Mouse (Mus musculus): Measurements from ENCODE around the gene Chrna1. TPM values are rescaled to one million over a fixed set of nuclear protein-coding genes. Genes with fewer than 3 reads are reported as not detected.
A peak's percentile ranks its signal among the peaks of the same experiment; 100 is the strongest.

The Chrna1 gene
- polyA plus RNA-seq, 1 experiment = 0.19 TPM

- Histone ChIP-seq H3K27ac (ENCODE audit: insufficient read depth, low read length) (no peak overlapping the region), H3K4me3 (ENCODE audit: insufficient read depth, low read length) (no peak overlapping the region), H3K4me1 (ENCODE audit: control insufficient read depth, insufficient read depth, low read length) (peaks cover 15% of the 10 kb centered on the region)
- no peak for TF ChIP-seq POLR2A (IDR thresholded peaks at IDR 0.05; ENCODE audit: low read depth, low read length)
- no peak for TF ChIP-seq CTCF (IDR thresholded peaks at IDR 0.05; ENCODE audit: borderline replicate concordance, insufficient read depth, low read length)
Observed at GRCm38 (mm10) chr2:73596326-73596725, 16.2 kb upstream of the Chrna1 start.

- TF ChIP-seq CTCF (IDR thresholded peaks at IDR 0.05; ENCODE audit: borderline replicate concordance, insufficient read depth, low read length) (no peak), POLR2A (IDR thresholded peaks at IDR 0.05; ENCODE audit: low read depth, low read length) (no peak)
- H3K4me1 ChIP-seq (ENCODE audit: control insufficient read depth, insufficient read depth, low read length) = peaks cover 23% of the 10 kb centered on the region
- peak overlapping the region; percentile 78 for H3K27ac ChIP-seq (ENCODE audit: insufficient read depth, low read length)
Observed at GRCm38 (mm10) chr2:73593101-73593439, 12.9 kb upstream of the Chrna1 start.

GRCm38 (mm10) chr2:73592231-73593100, 12.3 kb upstream of the Chrna1 start:
- H3K4me3 ChIP-seq (ENCODE audit: insufficient read depth, low read length) = no peak overlapping the region
- H3K27ac ChIP-seq (ENCODE audit: insufficient read depth, low read length) = peak overlapping the region; percentile 87
- TF ChIP-seq POLR2A (IDR thresholded peaks at IDR 0.05; ENCODE audit: low read depth, low read length) = peak; percentile 37; the same call in 1 of the 2 replicates
- TF ChIP-seq CTCF (IDR thresholded peaks at IDR 0.05; ENCODE audit: borderline replicate concordance, insufficient read depth, low read length) = no peak
- H3K4me1 ChIP-seq (ENCODE audit: control insufficient read depth, insufficient read depth, low read length) = peaks cover 26% of the 10 kb centered on the region

More at GRCm38 (mm10) chr2:73593101-73593439, 12.9 kb upstream of the Chrna1 start:
- no peak overlapping the region for H3K4me3 ChIP-seq (ENCODE audit: insufficient read depth, low read length)

GRCm38 (mm10) chr2:73591246-73591645, 11.1 kb upstream of the Chrna1 start:
- no peak overlapping the region for H3K27ac ChIP-seq (ENCODE audit: insufficient read depth, low read length)
- peaks cover 26% of the 10 kb centered on the region for H3K4me1 ChIP-seq (ENCODE audit: control insufficient read depth, insufficient read depth, low read length)
- H3K4me3 ChIP-seq (ENCODE audit: insufficient read depth, low read length) = no peak overlapping the region
- TF ChIP-seq CTCF (IDR thresholded peaks at IDR 0.05; ENCODE audit: borderline replicate concordance, insufficient read depth, low read length) = no peak
- no peak for TF ChIP-seq POLR2A (IDR thresholded peaks at IDR 0.05; ENCODE audit: low read depth, low read length)

GRCm38 (mm10) chr2:73590106-73590505, 10.0 kb upstream of the Chrna1 start:
- TF ChIP-seq CTCF (IDR thresholded peaks at IDR 0.05; ENCODE audit: borderline replicate concordance, insufficient read depth, low read length) = no peak
- TF ChIP-seq POLR2A (IDR thresholded peaks at IDR 0.05; ENCODE audit: low read depth, low read length) = no peak
- no peak overlapping the region for H3K27ac ChIP-seq (ENCODE audit: insufficient read depth, low read length)
- no peak overlapping the region for H3K4me3 ChIP-seq (ENCODE audit: insufficient read depth, low read length)
- peaks cover 26% of the 10 kb centered on the region for H3K4me1 ChIP-seq (ENCODE audit: control insufficient read depth, insufficient read depth, low read length)

GRCm38 (mm10) chr2:73588951-73589350, 8.8 kb upstream of the Chrna1 start:
- peaks cover 26% of the 10 kb centered on the region for H3K4me1 ChIP-seq (ENCODE audit: control insufficient read depth, insufficient read depth, low read length)
- H3K27ac ChIP-seq (ENCODE audit: insufficient read depth, low read length) = peak overlapping the region; percentile 85; the same call in 1 of the 2 replicates
- H3K4me3 ChIP-seq (ENCODE audit: insufficient read depth, low read length) = no peak overlapping the region
- no peak for TF ChIP-seq POLR2A (IDR thresholded peaks at IDR 0.05; ENCODE audit: low read depth, low read length)

- Histone ChIP-seq H3K27ac (ENCODE audit: insufficient read depth, low read length) (no peak overlapping the region), H3K4me3 (ENCODE audit: insufficient read depth, low read length) (no peak overlapping the region), H3K4me1 (ENCODE audit: control insufficient read depth, insufficient read depth, low read length) (peaks cover 16% of the 10 kb centered on the region)
- no peak for TF ChIP-seq POLR2A (IDR thresholded peaks at IDR 0.05; ENCODE audit: low read depth, low read length)
Observed at GRCm38 (mm10) chr2:73587109-73587506, 7.0 kb upstream of the Chrna1 start.

- Histone ChIP-seq H3K4me1 (ENCODE audit: control insufficient read depth, insufficient read depth, low read length) (peaks cover 11% of the 10 kb centered on the region; the same call in 1 of the 2 replicates), H3K27ac (ENCODE audit: insufficient read depth, low read length) (no peak overlapping the region), H3K4me3 (ENCODE audit: insufficient read depth, low read length) (no peak overlapping the region)
- TF ChIP-seq CTCF (IDR thresholded peaks at IDR 0.05; ENCODE audit: borderline replicate concordance, insufficient read depth, low read length) = no peak
- TF ChIP-seq POLR2A (IDR thresholded peaks at IDR 0.05; ENCODE audit: low read depth, low read length) = no peak
Observed at GRCm38 (mm10) chr2:73586392-73587108, 6.4 kb upstream of the Chrna1 start.

GRCm38 (mm10) chr2:73585347-73585831, 5.3 kb upstream of the Chrna1 start:
- peak; percentile 55 for TF ChIP-seq POLR2A (IDR thresholded peaks at IDR 0.05; ENCODE audit: low read depth, low read length)
- TF ChIP-seq CTCF (IDR thresholded peaks at IDR 0.05; ENCODE audit: borderline replicate concordance, insufficient read depth, low read length) = no peak
- Histone ChIP-seq H3K27ac (ENCODE audit: insufficient read depth, low read length) (peak overlapping the region; percentile 88), H3K4me3 (ENCODE audit: insufficient read depth, low read length) (peak overlapping the region; percentile 45), H3K4me1 (ENCODE audit: control insufficient read depth, insufficient read depth, low read length) (peaks cover 16% of the 10 kb centered on the region; the same call in 1 of the 2 replicates)
